Mouse (Mus musculus): ENCODE results near the gene Cryz. TPM values are rescaled to one million over a fixed set of nuclear protein-coding genes. Genes with fewer than 3 reads are reported as not detected.

Gene Cryz
- polyA plus RNA-seq, 1 experiment from 2014 or later = 55.6 TPM

DNA sequence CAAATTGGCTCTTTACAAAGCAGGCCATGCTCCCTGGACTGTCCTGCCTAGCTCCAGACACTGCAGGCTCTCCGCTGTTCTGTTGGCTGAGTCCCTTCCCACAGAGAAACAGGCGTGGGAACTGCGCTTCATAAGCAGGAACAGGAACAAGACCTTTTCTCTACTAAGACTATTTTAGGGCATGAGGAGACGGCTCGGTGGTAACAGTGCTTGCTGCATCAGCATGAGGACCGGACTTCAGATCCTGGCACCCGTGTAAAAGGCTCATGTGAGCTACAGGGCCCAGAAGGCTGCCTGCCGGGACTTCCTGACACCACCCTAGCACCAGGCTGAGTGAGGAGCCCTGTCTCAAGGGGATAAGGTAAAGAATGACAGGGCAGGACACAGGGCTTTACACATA lies 12.2 kb upstream of the Cryz start:
- Histone ChIP-seq H3K36me3 (ENCODE audit: control insufficient read depth, insufficient read depth) (peaks cover 32% of the 10 kb centered on the region), H3K4me3 (ENCODE audit: low read depth, low read length) (no peak overlapping the region), H3K27me3 (replicated peaks; ENCODE audit: control insufficient read depth, insufficient read depth, low read length) (no peaks in the 10 kb centered on the region), H3K4me2 (replicated peaks; ENCODE audit: low read depth) (no peak overlapping the region), H3K27ac (ENCODE audit: low read depth, low read length) (no peak overlapping the region), H3K9me3 (ENCODE audit: control insufficient read depth) (no peaks in the 10 kb centered on the region), H3K9ac (ENCODE audit: low read depth, low read length) (no peak overlapping the region), H3K4me1 (replicated peaks; ENCODE audit: control insufficient read depth, insufficient read depth, low read length) (no peaks in the 10 kb centered on the region)
- 85% methylated on average over 8 of the region's 8 CpGs for WGBS
- no peak for ATAC-seq
- no peak for TF ChIP-seq CTCF (IDR thresholded peaks at IDR 0.05; ENCODE audit: low read depth)

DNA sequence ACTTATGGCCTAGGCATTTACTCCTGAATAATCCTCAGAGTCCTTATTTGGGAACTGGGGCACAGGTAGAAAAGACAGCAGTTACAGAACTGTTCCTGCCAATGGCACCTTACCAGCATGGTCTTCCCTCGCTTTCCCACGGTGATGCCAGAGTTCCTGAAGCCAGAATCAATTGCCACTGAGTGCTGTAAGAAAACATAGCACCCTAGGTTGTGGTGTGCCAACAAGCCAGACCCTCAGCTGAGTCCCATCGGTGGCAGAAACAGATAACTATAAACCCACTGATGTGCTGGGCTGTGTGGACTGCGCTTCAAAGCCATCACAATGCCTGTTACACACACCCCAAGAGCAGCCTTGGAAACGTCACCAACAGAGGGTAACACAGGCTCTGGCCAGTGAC lies 5.5 kb upstream of the Cryz start:
- no peak for ATAC-seq
- Histone ChIP-seq H3K4me1 (replicated peaks; ENCODE audit: control insufficient read depth, insufficient read depth, low read length) (no peaks in the 10 kb centered on the region), H3K4me3 (ENCODE audit: low read depth, low read length) (no peak overlapping the region), H3K9ac (ENCODE audit: low read depth, low read length) (no peak overlapping the region), H3K9me3 (ENCODE audit: control insufficient read depth) (no peaks in the 10 kb centered on the region), H3K27me3 (replicated peaks; ENCODE audit: control insufficient read depth, insufficient read depth, low read length) (no peaks in the 10 kb centered on the region), H3K27ac (ENCODE audit: low read depth, low read length) (no peak overlapping the region), H3K36me3 (ENCODE audit: control insufficient read depth, insufficient read depth) (peaks cover 26% of the 10 kb centered on the region), H3K4me2 (replicated peaks; ENCODE audit: low read depth) (no peak overlapping the region)
- no peak for TF ChIP-seq CTCF (IDR thresholded peaks at IDR 0.05; ENCODE audit: low read depth)
- WGBS = 93% methylated on average over 5 of the region's 5 CpGs

GRCm38 (mm10) chr3:154591621-154592020 lies 4.9 kb upstream of the Cryz start:
- peaks cover 22% of the 10 kb centered on the region for H3K36me3 ChIP-seq (ENCODE audit: control insufficient read depth, insufficient read depth)
- no peaks in the 10 kb centered on the region for H3K27me3 ChIP-seq (replicated peaks; ENCODE audit: control insufficient read depth, insufficient read depth, low read length)
- no peaks in the 10 kb centered on the region for H3K9me3 ChIP-seq (ENCODE audit: control insufficient read depth)
- no peak overlapping the region for H3K9ac ChIP-seq (ENCODE audit: low read depth, low read length)
- H3K4me2 ChIP-seq (replicated peaks; ENCODE audit: low read depth) = no peak overlapping the region
- no peak overlapping the region for H3K27ac ChIP-seq (ENCODE audit: low read depth, low read length)
- no peak for ATAC-seq
- WGBS = 95% methylated on average over 3 of the region's 3 CpGs
- no peak overlapping the region for H3K4me3 ChIP-seq (ENCODE audit: low read depth, low read length)
- no peaks in the 10 kb centered on the region for H3K4me1 ChIP-seq (replicated peaks; ENCODE audit: control insufficient read depth, insufficient read depth, low read length)
- no peak for TF ChIP-seq CTCF (IDR thresholded peaks at IDR 0.05; ENCODE audit: low read depth)

GRCm38 (mm10) chr3:154593596-154593995 lies 2.9 kb upstream of the Cryz start:
- Histone ChIP-seq H3K9ac (ENCODE audit: low read depth, low read length) (no peak overlapping the region), H3K4me3 (ENCODE audit: low read depth, low read length) (no peak overlapping the region), H3K9me3 (ENCODE audit: control insufficient read depth) (no peaks in the 10 kb centered on the region), H3K36me3 (ENCODE audit: control insufficient read depth, insufficient read depth) (peaks cover 17% of the 10 kb centered on the region), H3K27me3 (replicated peaks; ENCODE audit: control insufficient read depth, insufficient read depth, low read length) (no peaks in the 10 kb centered on the region), H3K4me1 (replicated peaks; ENCODE audit: control insufficient read depth, insufficient read depth, low read length) (no peaks in the 10 kb centered on the region), H3K27ac (ENCODE audit: low read depth, low read length) (no peak overlapping the region), H3K4me2 (replicated peaks; ENCODE audit: low read depth) (no peak overlapping the region)
- WGBS = 95% methylated on average over 6 of the region's 6 CpGs
- ATAC-seq = no peak
- no peak for TF ChIP-seq CTCF (IDR thresholded peaks at IDR 0.05; ENCODE audit: low read depth)

GRCm38 (mm10) chr3:154594156-154594555 lies 2.4 kb upstream of the Cryz start:
- H3K4me3 ChIP-seq (ENCODE audit: low read depth, low read length) = no peak overlapping the region
- peaks cover 17% of the 10 kb centered on the region for H3K36me3 ChIP-seq (ENCODE audit: control insufficient read depth, insufficient read depth)
- no peak overlapping the region for H3K27ac ChIP-seq (ENCODE audit: low read depth, low read length)
- TF ChIP-seq CTCF (IDR thresholded peaks at IDR 0.05; ENCODE audit: low read depth) = no peak
- H3K9ac ChIP-seq (ENCODE audit: low read depth, low read length) = no peak overlapping the region
- H3K9me3 ChIP-seq (ENCODE audit: control insufficient read depth) = no peaks in the 10 kb centered on the region
- 95% methylated on average over 6 of the region's 6 CpGs for WGBS
- no peak overlapping the region for H3K4me2 ChIP-seq (replicated peaks; ENCODE audit: low read depth)
- no peaks in the 10 kb centered on the region for H3K4me1 ChIP-seq (replicated peaks; ENCODE audit: control insufficient read depth, insufficient read depth, low read length)
- H3K27me3 ChIP-seq (replicated peaks; ENCODE audit: control insufficient read depth, insufficient read depth, low read length) = no peaks in the 10 kb centered on the region
- ATAC-seq = no peak

GRCm38 (mm10) chr3:154596934-154597554 lies 533 bp downstream of the Cryz start, which contains the start of gene Tyw3:
TSS of gene Tyw3 (minus strand) at chr3:154597104.
- peaks cover 10% of the 10 kb centered on the region; the same call in 1 of the 2 replicates for H3K36me3 ChIP-seq (ENCODE audit: control insufficient read depth, insufficient read depth)
- H3K9me3 ChIP-seq (ENCODE audit: control insufficient read depth) = no peaks in the 10 kb centered on the region
- peak within 1 kb of the TSS; percentile 68 for H3K4me3 ChIP-seq (ENCODE audit: low read depth, low read length)
- under 1% methylated on average over 38 of the region's 38 CpGs for WGBS
- peak; percentile 96 for ATAC-seq
- peak within 1 kb of the TSS; percentile 83 for H3K4me2 ChIP-seq (replicated peaks; ENCODE audit: low read depth)
- no peaks in the 10 kb centered on the region for H3K27me3 ChIP-seq (replicated peaks; ENCODE audit: control insufficient read depth, insufficient read depth, low read length)
- H3K4me1 ChIP-seq (replicated peaks; ENCODE audit: control insufficient read depth, insufficient read depth, low read length) = no peaks in the 10 kb centered on the region
- H3K9ac ChIP-seq (ENCODE audit: low read depth, low read length) = peak within 1 kb of the TSS; percentile 66
- TF ChIP-seq CTCF (IDR thresholded peaks at IDR 0.05; ENCODE audit: low read depth) = peak; percentile 77
- peak within 1 kb of the TSS; percentile 97 for H3K27ac ChIP-seq (ENCODE audit: low read depth, low read length)

Measured in intestine, postnatal 0 days (tissue).